Mouse (Mus musculus): ENCODE data around the gene Zbed3. TPM values are rescaled to one million over a fixed set of nuclear protein-coding genes. Genes with fewer than 3 reads are reported as not detected.

Zbed3 gene
- polyA plus RNA-seq (2012) = 0.09 and 0.19 TPM in 2 replicates

DNA sequence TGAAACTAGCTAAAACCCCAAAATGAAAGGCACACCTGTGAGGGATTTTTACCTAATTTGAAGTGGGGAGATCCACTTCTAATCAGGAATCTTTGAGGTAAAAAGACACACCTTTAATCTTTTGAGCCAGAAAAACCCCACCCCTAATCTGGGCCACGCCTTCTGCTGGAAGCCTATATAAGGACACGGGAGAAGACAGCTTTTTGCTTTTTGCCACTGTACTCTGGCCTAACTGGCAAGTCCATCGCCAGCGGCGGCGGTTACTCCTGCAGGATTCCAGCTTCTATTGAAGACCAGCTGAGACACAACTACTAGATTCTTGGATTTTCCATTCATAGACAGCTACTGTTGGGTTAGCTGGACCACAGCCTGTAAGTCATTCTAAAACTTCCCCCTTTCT, at the start of gene Zbed3:
Zbed3 (plus strand) TSS at position 213 of the 400 bp plus-strand sequence.
- Histone ChIP-seq H3K4me1 (ENCODE audit: control insufficient read depth) (peaks cover 8% of the 10 kb centered on the region), H3K27me3 (ENCODE audit: control insufficient read depth) (peaks cover 31% of the 10 kb centered on the region), H3K9me3 (ENCODE audit: control insufficient read depth, low read length) (no peaks in the 10 kb centered on the region), H3K36me3 (ENCODE audit: control insufficient read depth) (no peaks in the 10 kb centered on the region), H3K4me3 (replicated peaks) (peak within 1 kb of the TSS; percentile 63)
- no peak for TF ChIP-seq TAL1 (IDR thresholded peaks at IDR 0.05; ENCODE audit: low read length)
- TF ChIP-seq GATA1 (IDR thresholded peaks at IDR 0.05; ENCODE audit: low read length) = no peak

DNA sequence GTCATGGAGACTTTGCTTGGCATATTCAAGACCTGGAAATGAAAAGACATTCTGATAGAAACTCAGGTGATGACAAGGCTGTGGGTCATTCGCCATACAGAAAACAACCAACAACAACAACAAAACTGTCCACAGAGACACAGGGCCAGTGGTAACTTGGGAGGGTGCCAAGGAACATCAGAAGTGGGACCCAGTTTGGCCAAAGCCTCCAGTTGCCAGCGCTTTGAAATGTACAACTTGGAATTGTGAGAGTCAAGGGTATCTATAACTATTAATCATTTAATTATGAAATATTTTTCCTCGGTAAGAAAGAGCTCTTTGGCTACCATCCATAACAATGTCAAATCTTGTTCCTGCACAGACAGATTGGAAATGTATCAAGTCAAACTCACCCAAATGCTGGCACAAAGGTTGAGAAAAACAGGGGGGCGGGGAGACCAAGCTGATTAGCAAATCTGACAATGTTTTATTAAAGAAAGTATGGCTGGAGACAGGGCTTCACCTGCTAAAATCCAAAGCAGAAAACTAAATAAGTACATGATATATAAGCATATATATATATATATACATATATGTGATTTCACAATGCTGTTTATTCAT, 44.9 kb upstream of the Zbed3 start:
- no peaks in the 10 kb centered on the region for H3K9me3 ChIP-seq (ENCODE audit: control insufficient read depth, low read length)

DNA sequence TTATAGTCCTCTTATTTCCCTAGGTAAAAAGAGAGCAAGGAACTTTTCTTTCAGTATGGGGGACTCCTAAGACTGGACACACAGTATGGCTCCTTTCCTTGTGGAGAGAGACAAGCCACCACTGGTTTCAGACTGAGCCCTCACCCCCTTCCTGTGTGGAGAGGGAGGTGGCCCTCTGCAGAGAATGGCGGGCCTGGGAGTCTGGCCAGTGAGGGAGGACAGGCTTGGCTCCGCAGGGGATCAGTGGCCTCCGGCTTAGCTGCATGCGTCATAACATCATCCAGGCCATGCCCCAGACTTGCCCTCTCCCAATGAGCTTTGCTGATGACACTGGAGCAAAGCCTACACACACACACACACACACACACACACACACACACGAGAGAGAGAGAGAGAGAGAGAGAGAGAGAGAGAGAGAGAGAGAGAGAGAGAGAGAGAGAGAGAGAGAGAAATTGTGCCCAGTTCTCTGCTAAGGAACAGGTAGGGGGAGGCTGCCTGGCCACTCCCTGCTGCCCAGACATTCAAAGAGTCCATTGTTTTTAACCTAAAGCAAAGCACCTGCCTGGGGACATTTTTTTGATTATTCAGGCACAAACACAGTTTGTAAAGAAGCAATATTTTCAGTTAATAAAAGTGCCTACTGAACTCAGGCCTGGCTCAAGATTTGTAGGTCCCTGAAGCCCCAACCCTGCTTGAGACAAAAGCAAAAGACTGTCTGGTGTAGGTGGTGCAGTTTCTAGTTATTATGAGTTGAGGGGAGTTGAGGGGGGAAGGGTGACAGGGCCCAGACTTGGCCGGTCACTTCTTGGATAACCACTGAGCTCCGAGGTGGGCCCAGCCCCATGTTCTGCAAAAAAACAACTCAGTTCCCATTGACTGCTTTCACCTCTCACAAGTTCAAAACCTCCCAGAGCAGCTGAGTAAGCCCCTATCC, 41.4 kb upstream of the Zbed3 start:
- Histone ChIP-seq H3K9me3 (ENCODE audit: control insufficient read depth, low read length) (no peaks in the 10 kb centered on the region), H3K27me3 (ENCODE audit: control insufficient read depth) (no peaks in the 10 kb centered on the region), H3K36me3 (ENCODE audit: control insufficient read depth) (no peaks in the 10 kb centered on the region), H3K4me1 (ENCODE audit: control insufficient read depth) (no peaks in the 10 kb centered on the region), H3K4me3 (replicated peaks) (no peak overlapping the region)
- TF ChIP-seq GATA1 (IDR thresholded peaks at IDR 0.05; ENCODE audit: low read length) = no peak
- TF ChIP-seq TAL1 (IDR thresholded peaks at IDR 0.05; ENCODE audit: low read length) = no peak

More for the DNA sequence above, 44.9 kb upstream of the Zbed3 start:
- Histone ChIP-seq H3K4me1 (ENCODE audit: control insufficient read depth) (no peaks in the 10 kb centered on the region), H3K4me3 (replicated peaks) (no peak overlapping the region), H3K36me3 (ENCODE audit: control insufficient read depth) (no peaks in the 10 kb centered on the region), H3K27me3 (ENCODE audit: control insufficient read depth) (no peaks in the 10 kb centered on the region)
- TF ChIP-seq TAL1 (IDR thresholded peaks at IDR 0.05; ENCODE audit: low read length) = no peak
- TF ChIP-seq GATA1 (IDR thresholded peaks at IDR 0.05; ENCODE audit: low read length) = no peak

DNA sequence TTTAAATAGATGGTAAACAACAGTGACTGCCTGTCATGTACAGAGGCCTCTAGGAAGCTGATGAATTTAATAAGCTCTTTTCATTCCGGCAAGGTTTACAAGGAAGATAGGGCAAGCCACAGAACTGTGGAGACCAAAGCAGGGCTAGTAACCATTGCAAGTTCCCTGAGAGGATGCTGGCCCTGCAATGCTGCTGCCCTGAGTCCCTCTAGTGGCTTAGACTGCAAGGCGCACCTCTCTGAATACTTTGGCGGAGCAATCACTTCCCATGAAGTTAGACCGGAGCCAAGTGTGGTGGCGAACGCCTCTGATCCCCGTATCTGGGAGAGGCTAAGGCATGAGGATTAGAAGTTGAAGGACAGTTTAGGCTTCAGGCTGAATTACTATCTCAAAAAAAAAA, 36.4 kb upstream of the Zbed3 start:
- TF ChIP-seq GATA1 (IDR thresholded peaks at IDR 0.05; ENCODE audit: low read length) = no peak
- TF ChIP-seq TAL1 (IDR thresholded peaks at IDR 0.05; ENCODE audit: low read length) = no peak
- no peak overlapping the region for H3K4me3 ChIP-seq (replicated peaks)

DNA sequence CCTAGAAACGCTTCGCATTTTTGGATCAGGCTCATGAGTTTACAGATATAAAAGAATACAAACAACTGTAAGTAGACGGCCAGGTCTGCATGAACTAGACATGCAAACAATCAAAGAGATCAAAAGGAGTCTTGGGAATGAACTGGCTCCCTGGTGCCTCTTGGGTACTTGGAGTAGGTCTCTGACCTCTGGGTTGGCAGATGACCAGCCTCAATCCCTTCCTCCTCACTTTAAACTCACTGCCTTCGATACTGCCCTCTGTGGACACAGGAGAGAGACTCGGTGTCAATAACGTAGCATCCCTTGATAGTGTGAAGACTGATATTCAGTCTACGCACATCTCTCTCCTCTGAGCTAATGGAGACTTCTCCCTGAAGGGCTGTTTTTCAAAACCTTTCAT, 35.4 kb upstream of the Zbed3 start:
- Histone ChIP-seq H3K27me3 (ENCODE audit: control insufficient read depth) (no peaks in the 10 kb centered on the region), H3K9me3 (ENCODE audit: control insufficient read depth, low read length) (no peaks in the 10 kb centered on the region), H3K4me3 (replicated peaks) (no peak overlapping the region), H3K4me1 (ENCODE audit: control insufficient read depth) (no peaks in the 10 kb centered on the region), H3K36me3 (ENCODE audit: control insufficient read depth) (no peaks in the 10 kb centered on the region)
- TF ChIP-seq TAL1 (IDR thresholded peaks at IDR 0.05; ENCODE audit: low read length) = no peak
- no peak for TF ChIP-seq GATA1 (IDR thresholded peaks at IDR 0.05; ENCODE audit: low read length)

More for the DNA sequence above, 36.4 kb upstream of the Zbed3 start:
- no peaks in the 10 kb centered on the region for H3K27me3 ChIP-seq (ENCODE audit: control insufficient read depth)
- H3K9me3 ChIP-seq (ENCODE audit: control insufficient read depth, low read length) = no peaks in the 10 kb centered on the region
- no peaks in the 10 kb centered on the region for H3K36me3 ChIP-seq (ENCODE audit: control insufficient read depth)
- no peaks in the 10 kb centered on the region for H3K4me1 ChIP-seq (ENCODE audit: control insufficient read depth)

DNA sequence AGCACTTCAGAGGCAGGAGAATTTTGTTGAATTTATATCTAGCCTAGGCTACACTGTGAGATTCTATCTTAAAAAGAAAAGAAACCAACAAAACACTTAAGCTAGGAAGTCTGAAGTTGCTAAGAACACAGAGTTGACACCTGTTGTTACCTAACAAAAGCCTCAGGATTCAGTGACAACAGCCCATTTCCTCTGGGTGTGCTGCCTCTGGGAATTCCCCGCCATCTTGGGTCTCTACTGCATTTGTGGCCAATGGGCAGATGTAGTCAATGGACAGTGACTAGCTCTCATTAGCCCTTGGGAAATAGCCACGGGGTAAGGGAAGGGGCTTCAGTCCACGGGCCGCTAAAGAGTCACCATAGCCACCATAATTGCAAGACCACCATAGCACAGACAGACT, 31.4 kb upstream of the Zbed3 start:
- H3K4me1 ChIP-seq (ENCODE audit: control insufficient read depth) = no peaks in the 10 kb centered on the region
- H3K36me3 ChIP-seq (ENCODE audit: control insufficient read depth) = no peaks in the 10 kb centered on the region
- no peak for TF ChIP-seq GATA1 (IDR thresholded peaks at IDR 0.05; ENCODE audit: low read length)
- no peak for TF ChIP-seq TAL1 (IDR thresholded peaks at IDR 0.05; ENCODE audit: low read length)
- H3K9me3 ChIP-seq (ENCODE audit: control insufficient read depth, low read length) = no peaks in the 10 kb centered on the region
- no peaks in the 10 kb centered on the region for H3K27me3 ChIP-seq (ENCODE audit: control insufficient read depth)
- no peak overlapping the region for H3K4me3 ChIP-seq (replicated peaks)

DNA sequence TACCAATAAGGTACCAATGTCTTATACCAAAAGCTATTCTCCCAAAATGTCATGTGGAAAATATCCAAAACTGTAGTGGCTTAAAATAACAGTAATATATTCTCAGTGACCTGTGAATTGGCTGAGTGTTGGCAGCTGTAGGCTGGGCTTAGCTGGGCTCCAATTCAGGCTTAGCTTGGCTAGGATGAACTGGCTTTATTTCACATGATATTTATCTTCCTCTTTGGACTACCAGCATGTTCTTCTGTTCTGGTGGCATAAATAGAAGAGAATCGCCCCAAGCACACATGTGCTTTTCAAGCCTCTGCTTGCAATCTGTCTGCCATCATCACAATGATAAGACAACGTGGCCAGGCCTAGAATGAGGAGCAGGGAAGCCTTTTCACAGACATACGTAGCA, 23.5 kb upstream of the Zbed3 start:
- Histone ChIP-seq H3K4me1 (ENCODE audit: control insufficient read depth) (no peaks in the 10 kb centered on the region), H3K27me3 (ENCODE audit: control insufficient read depth) (no peaks in the 10 kb centered on the region), H3K36me3 (ENCODE audit: control insufficient read depth) (no peaks in the 10 kb centered on the region), H3K4me3 (replicated peaks) (no peak overlapping the region), H3K9me3 (ENCODE audit: control insufficient read depth, low read length) (peaks cover 2% of the 10 kb centered on the region; the same call in 1 of the 2 replicates)
- TF ChIP-seq TAL1 (IDR thresholded peaks at IDR 0.05; ENCODE audit: low read length) (no peak), GATA1 (IDR thresholded peaks at IDR 0.05; ENCODE audit: low read length) (no peak)

DNA sequence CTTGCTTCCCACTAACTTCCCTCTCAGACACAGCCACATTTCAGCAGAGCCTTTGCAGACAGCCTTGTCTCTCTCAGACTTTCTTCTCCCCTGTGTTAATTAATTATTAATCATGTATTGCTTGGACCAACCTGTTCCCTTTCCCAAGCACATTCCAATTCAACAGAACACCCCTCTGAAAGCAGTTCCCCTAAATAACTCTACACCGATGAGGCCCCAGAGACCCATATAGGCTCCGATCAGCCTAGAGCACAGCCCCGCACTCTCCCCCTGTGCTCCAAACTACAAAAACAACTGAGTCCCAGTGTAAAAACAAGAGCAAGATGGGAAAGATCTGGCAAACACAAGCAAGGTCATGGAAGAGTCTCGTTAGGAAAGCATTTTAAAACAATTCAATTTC, 16.8 kb upstream of the Zbed3 start:
- Histone ChIP-seq H3K4me1 (ENCODE audit: control insufficient read depth) (no peaks in the 10 kb centered on the region), H3K4me3 (replicated peaks) (no peak overlapping the region), H3K36me3 (ENCODE audit: control insufficient read depth) (no peaks in the 10 kb centered on the region), H3K9me3 (ENCODE audit: control insufficient read depth, low read length) (no peaks in the 10 kb centered on the region; the same call in 1 of the 2 replicates), H3K27me3 (ENCODE audit: control insufficient read depth) (no peaks in the 10 kb centered on the region)
- no peak for TF ChIP-seq GATA1 (IDR thresholded peaks at IDR 0.05; ENCODE audit: low read length)
- TF ChIP-seq TAL1 (IDR thresholded peaks at IDR 0.05; ENCODE audit: low read length) = no peak

DNA sequence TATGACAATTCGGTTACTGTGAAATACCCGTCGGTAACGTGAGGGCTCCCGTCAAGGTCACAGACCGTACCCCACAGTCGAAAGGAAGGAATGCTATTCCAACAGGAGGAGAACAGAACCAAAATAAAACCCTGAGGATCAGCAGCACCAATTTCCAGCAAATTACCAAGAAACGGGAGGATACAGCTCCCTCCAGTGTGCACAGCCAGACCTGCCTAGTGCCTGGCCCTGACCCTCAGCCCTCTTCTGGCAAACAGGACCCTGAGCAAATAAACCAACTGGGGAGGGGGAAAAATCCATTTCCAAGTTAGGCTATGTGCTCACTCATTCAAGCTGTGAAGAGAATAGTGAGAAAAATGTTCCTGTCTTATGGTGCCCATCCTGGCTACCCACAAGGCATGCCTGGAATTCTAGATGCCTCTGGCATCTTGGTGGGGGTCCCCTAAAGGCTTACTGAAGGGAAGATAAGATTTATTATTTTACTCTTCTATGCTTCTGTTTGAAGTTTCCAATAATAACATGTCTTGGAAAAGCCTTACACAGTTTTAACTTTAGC, 16.2 kb upstream of the Zbed3 start:
- Histone ChIP-seq H3K27me3 (ENCODE audit: control insufficient read depth) (no peaks in the 10 kb centered on the region), H3K4me3 (replicated peaks) (no peak overlapping the region), H3K36me3 (ENCODE audit: control insufficient read depth) (no peaks in the 10 kb centered on the region), H3K9me3 (ENCODE audit: control insufficient read depth, low read length) (no peaks in the 10 kb centered on the region; the same call in 1 of the 2 replicates), H3K4me1 (ENCODE audit: control insufficient read depth) (no peaks in the 10 kb centered on the region)
- TF ChIP-seq TAL1 (IDR thresholded peaks at IDR 0.05; ENCODE audit: low read length) (no peak), GATA1 (IDR thresholded peaks at IDR 0.05; ENCODE audit: low read length) (no peak)

Measured in erythroblast, embryonic 14.5 days (primary cell).